Mouse (Mus musculus) kidney, embryonic 14.5 days (tissue): ENCODE measurements around the gene Spaca6. TPM values are rescaled to one million over a fixed set of nuclear protein-coding genes. Genes with fewer than 3 reads are reported as not detected.
"Not testable (repeated sequence)": the region's sequence is repeated elsewhere in the genome, so short reads cannot be mapped to it uniquely, and the experiment has no call there.

Source experiments
- ATAC-seq: fragments of 200-750 bp; cut with Nextera tagmentation; 2 replicates; pipeline ENCODE4 v1.8.0; 2017; ENCODE audit warnings: moderate number of reproducible peaks, mild to moderate bottlenecking, moderate TSS enrichment, moderate library complexity; ENCODE audit not compliant: low FRiP score, low TSS enrichment
- H3K27ac ChIP-seq: fragments of 300-500 bp; sonication (generic); 2 replicates; pipeline ENCODE4 v1.5.1; 2014; ENCODE audit warnings: low read depth, mild to moderate bottlenecking, low read length, moderate library complexity, mixed read lengths
- H3K27me3 ChIP-seq: fragments of 300-500 bp; sonication (generic); 2 replicates; pipeline ENCODE4 v1.6.1; 2014; ENCODE audit warnings: mild to moderate bottlenecking, low read length; ENCODE audit not compliant: control insufficient read depth, insufficient read depth
- H3K36me3 ChIP-seq: fragments of 300-500 bp; sonication (generic); 2 replicates; pipeline ENCODE4 v1.6.1; 2014; ENCODE audit warnings: low read length, mixed read lengths; ENCODE audit not compliant: control insufficient read depth, insufficient read depth
- H3K4me1 ChIP-seq: fragments of 300-500 bp; sonication (generic); 2 replicates; pipeline ENCODE4 v1.6.1; 2014; ENCODE audit warnings: low read length, mixed read lengths; ENCODE audit not compliant: control insufficient read depth, insufficient read depth
- H3K4me2 ChIP-seq: fragments of 300-500 bp; sonication (generic); replicated peaks from 2 replicates; pipeline ENCODE4 v1.6.1; 2014; ENCODE audit warnings: low read depth, mild to moderate bottlenecking, low read length
- H3K4me3 ChIP-seq: fragments of 300-500 bp; sonication (generic); 2 replicates; pipeline ENCODE4 v1.5.1; 2014; ENCODE audit warnings: mild to moderate bottlenecking, low read length
- H3K9ac ChIP-seq: fragments of 300-500 bp; sonication (generic); 2 replicates; pipeline ENCODE4 v1.6.1; 2014; ENCODE audit warnings: low read depth, mild to moderate bottlenecking, low read length, moderate library complexity
- H3K9me3 ChIP-seq: fragments of 300-500 bp; sonication (generic); 2 replicates; pipeline ENCODE4 v1.6.1; 2016; ENCODE audit warnings: low read length; ENCODE audit not compliant: control insufficient read depth
- WGBS: fragments of 180-500 bp; shearing (Covaris S2); extraction: QIAGEN DNeasy Blood & Tissue Kit; methylation state at CpG from one replicate; pipeline ENCODE4 v1.1.7; 2014; 5-methylcytosine and 5-hydroxymethylcytosine counted together
- polyA plus RNA-seq: library from polyadenylated mRNA; unstranded; fragments of >200 nt; fragmentation: Nextera tagmentation; extraction: Ambion mirVana; gene quantifications from 2 replicates; pipeline ENCODE4 v1.2.1, GENCODE M21; 2014

The Spaca6 gene
- polyA plus RNA-seq, 1 experiment from 2014 or later = 32.8 TPM

DNA sequence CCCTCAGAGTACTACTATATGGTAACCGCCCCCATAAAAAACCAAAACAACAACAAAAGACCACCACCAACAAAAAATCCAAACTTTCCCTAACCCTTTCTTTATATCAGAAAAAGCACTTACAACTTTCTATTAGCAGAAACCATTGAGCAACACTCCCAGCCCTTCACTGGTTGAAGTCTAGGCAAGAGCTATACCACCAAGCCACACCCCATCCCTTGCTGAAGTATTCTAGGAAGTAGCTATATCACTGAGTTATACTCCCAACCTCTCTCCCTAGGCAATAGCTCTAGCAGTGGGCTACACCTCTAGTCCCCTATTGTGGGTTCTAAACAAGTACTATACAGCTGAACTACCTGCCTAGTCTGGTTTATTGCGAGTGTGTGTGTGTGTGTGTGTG lies 12.3 kb downstream of the Spaca6 start:
- H3K4me3 ChIP-seq = no peak overlapping the region
- no peak overlapping the region for H3K27ac ChIP-seq
- peaks cover 50% of the 10 kb centered on the region for H3K36me3 ChIP-seq
- ATAC-seq = no peak
- no peak overlapping the region for H3K4me2 ChIP-seq
- no peaks in the 10 kb centered on the region for H3K9me3 ChIP-seq
- WGBS = 94% methylated on average over 2 of the region's 2 CpGs
- peaks cover 22% of the 10 kb centered on the region for H3K4me1 ChIP-seq
- H3K9ac ChIP-seq = no peak overlapping the region
- no peaks in the 10 kb centered on the region for H3K27me3 ChIP-seq

DNA sequence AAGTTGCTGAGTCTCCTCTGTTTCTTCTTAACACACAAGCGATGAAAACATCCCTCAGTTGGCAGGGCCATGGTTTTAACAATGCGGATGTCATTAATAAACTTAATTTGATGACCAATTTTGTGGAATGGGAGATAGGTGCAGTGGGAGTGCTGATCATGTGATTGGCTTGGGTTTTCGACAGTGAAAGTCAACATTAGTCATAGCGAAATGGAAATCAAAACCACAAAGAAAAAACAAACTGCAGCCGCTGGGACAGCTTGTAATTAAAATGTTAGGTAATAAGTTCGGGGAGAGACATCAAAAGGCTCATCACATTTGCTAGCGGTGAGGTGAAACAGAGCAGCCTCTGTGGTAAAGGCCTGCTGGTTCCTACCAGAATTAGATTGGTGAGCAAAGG lies 13.8 kb downstream of the Spaca6 start:
- peaks cover 45% of the 10 kb centered on the region for H3K36me3 ChIP-seq
- 86% methylated on average over 7 of the region's 7 CpGs for WGBS

DNA sequence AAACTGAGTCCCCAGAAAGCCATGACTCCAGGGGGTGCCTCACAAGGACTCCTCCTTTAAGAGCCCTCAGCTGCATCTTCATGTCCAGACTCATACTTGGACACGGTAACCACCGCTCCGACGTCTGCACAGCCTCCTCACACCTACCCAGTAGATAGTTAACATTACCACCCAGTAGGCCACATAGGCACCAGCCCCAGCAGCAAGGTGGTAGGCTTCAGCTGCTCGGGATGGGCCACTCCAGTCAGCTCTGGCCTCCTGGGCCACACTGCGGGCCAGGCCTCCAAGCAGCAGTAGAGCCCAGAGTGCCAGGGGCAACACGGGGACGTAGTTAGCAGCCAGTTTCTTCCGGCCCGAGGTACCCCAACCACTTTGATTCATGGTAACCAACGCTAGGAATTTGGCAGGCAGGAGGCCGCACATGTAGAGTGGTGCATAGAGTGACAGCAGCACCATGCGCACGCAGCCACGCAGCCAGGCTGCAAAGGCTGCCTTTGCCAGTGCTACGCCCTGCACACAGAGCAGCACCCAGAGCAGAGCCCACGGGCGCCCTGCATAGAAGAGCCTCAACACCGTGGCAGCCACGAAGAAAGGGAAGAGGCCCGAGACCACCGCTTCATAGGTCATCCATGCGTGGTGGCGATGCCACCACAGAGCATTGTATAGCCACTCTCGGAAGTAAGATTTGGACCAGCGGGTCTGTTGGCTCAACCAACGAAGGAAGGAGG lies 16.7 kb downstream of the Spaca6 start:
- H3K27ac ChIP-seq = no peak overlapping the region
- 80% methylated on average over 27 of the region's 27 CpGs for WGBS
- H3K9ac ChIP-seq = no peak overlapping the region; the same call in 1 of the 2 replicates
- H3K36me3 ChIP-seq = peaks cover 32% of the 10 kb centered on the region
- no peaks in the 10 kb centered on the region for H3K27me3 ChIP-seq
- H3K9me3 ChIP-seq = no peaks in the 10 kb centered on the region
- no peak overlapping the region for H3K4me3 ChIP-seq
- no peak overlapping the region for H3K4me2 ChIP-seq
- peak; percentile 53 for ATAC-seq
- H3K4me1 ChIP-seq = no peaks in the 10 kb centered on the region

More for the DNA sequence above, 13.8 kb downstream of the Spaca6 start:
- ATAC-seq = no peak
- Histone ChIP-seq H3K9me3 (no peaks in the 10 kb centered on the region), H3K4me2 (no peak overlapping the region), H3K4me3 (no peak overlapping the region), H3K9ac (no peak overlapping the region), H3K27me3 (no peaks in the 10 kb centered on the region), H3K4me1 (peaks cover 11% of the 10 kb centered on the region), H3K27ac (no peak overlapping the region)

DNA sequence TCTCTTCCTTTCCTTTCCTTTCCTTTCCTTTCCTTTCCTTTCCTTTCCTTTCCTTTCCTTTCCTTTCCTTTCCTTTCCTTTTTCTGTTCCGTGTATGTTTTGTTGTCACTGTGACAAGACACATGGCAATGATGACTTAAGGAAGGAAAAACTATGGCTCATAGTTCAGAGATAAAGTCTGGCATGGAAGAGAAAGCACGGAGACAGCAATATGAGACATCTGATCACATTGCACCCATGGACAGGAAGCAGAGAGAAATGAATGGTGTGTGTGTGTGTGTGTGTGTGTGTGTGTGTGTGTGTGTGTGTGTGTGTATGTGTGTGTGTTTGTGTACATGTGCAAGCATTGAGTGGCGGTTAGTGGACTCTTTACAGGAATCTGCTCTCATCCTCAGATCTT lies 17.6 kb downstream of the Spaca6 start:
- H3K36me3 ChIP-seq = peaks cover 29% of the 10 kb centered on the region
- not testable (repeated sequence) for H3K27me3 ChIP-seq, H3K4me1 ChIP-seq, ATAC-seq, H3K4me2 ChIP-seq, H3K9ac ChIP-seq, H3K4me3 ChIP-seq, H3K27ac ChIP-seq, H3K9me3 ChIP-seq
- 82% methylated on average over 3 of the region's 3 CpGs for WGBS

DNA sequence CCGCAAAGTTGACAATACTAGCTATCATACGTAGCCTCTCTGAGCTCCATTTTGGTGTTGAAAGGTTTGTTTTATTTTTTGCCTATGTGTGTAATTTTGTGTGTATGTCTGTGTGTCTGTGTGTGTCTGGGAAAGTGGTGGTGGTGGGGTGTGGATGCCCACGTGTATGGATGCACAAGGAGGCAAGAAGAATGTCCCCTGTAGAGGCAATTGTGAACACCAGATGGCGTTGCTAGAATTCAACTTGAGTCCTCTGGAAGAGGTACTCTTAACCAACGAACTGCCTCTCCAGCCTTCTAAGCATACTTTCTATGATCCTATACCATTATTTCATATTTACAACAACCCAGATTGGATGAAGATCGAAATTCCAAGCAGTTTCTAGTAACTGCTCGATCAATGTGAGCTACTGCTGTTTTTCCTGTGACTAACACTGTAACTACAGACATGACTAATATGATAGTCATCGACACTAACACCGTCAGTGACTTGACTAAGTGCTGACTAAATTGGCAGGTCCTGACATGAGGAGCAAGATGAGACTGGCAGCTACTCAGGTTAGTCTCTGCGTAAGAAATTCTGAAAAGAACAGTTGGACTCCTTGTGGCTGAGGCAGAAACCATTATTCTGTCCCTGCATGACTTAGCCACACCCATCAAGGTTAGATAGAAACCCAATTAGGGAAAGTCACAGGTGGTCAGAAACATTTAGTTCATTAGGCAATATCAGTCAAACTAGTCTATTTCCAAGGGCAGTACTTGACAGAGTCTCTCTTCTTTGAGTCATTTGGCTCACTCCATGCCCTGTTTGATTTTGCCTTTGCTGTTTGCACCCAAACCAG lies 18.4 kb downstream of the Spaca6 start:
- H3K36me3 ChIP-seq = peaks cover 21% of the 10 kb centered on the region
- H3K9ac ChIP-seq = no peak overlapping the region
- no peak overlapping the region for H3K4me3 ChIP-seq
- WGBS = 77% methylated on average over 10 of the region's 10 CpGs
- no peak overlapping the region for H3K4me2 ChIP-seq
- no peak overlapping the region for H3K27ac ChIP-seq
- H3K4me1 ChIP-seq = no peaks in the 10 kb centered on the region
- no peaks in the 10 kb centered on the region for H3K9me3 ChIP-seq
- H3K27me3 ChIP-seq = peaks cover 6% of the 10 kb centered on the region
- no peak for ATAC-seq

DNA sequence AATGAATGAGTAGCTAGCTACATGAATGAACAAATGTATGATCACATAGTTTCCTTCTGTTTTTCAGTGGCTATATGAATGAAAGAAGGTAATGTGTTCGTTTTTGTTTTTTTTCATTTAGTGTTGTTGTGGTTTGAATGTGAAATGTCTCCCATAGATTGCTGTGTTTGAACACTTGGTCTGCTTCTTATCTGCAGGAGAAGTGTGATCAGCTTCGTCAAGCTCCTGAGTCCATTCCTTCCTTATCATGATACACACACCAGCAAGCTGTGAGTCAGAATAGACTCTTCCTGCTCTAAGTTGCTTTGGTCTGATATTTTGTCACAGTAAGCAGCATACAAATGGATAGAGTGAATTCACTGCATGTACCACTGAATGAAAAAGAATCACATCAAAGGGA lies 22.0 kb downstream of the Spaca6 start:
- Histone ChIP-seq H3K9ac (no peak overlapping the region), H3K4me1 (no peaks in the 10 kb centered on the region), H3K4me3 (no peak overlapping the region), H3K27ac (no peak overlapping the region), H3K27me3 (peaks cover 7% of the 10 kb centered on the region), H3K9me3 (no peaks in the 10 kb centered on the region), H3K36me3 (no peaks in the 10 kb centered on the region), H3K4me2 (no peak overlapping the region)
- ATAC-seq = no peak
- 89% methylated on average over 2 of the region's 2 CpGs for WGBS

DNA sequence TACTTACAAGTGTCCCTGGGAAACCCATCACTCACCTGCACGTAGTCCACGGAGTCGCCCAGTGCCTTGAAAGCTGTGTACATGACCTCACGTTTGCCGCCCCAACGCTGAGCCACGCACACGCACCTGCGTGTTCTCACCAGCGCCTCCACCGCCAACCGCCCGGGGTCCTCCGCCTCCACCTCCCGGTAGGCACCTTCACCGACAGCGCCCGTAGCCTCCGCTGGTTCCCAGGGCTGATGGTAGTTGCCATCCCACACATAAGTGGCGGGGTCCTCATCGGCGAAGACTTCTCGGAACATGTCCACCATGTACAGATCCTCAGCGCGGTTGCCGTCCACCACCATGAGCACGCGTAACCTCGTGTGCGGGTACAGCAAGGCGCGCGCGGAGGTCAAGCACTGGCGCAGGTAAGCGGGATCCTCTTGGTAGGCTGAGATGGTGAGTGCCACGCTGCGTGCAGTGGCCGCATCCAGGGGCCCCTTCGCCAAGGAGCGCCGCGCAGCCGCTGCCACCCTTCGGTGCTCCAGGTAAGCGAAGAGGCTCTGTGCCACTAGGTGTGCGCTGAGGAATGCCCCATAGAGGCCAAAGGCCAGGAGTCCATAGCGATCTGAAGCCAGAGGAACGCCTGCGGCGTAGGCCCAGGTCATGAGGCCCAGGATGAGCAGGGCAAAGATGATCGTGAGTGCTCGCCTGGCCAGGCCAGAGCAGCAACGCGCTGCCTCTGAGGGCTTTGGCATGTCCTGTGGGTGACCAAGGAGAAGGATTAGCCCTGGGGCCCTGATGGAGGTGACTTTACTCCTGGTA lies 23.2 kb downstream of the Spaca6 start:
- Histone ChIP-seq H3K27me3 (peaks cover 7% of the 10 kb centered on the region), H3K9ac (no peak overlapping the region), H3K4me2 (peak overlapping the region; percentile 36), H3K4me1 (no peaks in the 10 kb centered on the region), H3K4me3 (peak overlapping the region; percentile 16), H3K36me3 (no peaks in the 10 kb centered on the region), H3K9me3 (no peaks in the 10 kb centered on the region), H3K27ac (no peak overlapping the region)
- WGBS = 19% methylated on average over 55 of the region's 55 CpGs
- ATAC-seq = peak; percentile 48; the same call in 1 of the 2 replicates

DNA sequence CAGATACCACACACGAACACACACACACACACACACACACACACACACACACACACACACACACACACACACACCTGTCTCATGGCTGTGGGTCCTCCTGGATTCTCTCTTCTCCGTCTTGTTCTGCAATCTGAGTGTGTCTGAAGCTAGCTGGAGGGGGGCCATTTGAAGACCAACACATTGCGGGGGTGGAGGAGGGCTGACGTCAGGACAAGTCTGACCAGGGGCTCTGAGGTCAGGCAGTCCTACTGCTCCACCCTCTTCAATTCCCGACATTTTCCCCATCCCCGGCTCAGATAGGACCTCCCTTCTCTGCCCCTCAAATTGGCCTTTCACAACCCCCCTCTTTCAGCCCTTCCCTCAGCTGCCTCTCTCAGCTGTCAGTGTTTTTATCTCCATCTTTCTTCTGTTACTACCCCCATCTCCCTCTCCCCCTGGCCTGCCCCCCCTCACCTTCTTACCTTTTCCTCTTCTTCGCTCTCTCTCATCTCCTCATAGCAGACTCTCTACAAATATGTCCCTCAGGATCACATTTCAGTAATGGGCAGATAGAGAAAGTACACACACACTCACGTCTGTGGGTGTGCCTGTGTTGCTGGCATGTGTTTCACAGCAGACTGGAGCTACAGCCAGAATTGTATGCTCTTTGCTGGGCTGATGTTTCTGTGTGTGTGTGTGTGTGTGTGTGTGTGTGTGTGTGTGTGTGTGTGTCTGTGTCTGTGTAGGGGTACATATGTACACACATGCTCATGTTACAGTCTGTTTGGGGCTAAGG lies 28.3 kb downstream of the Spaca6 start, which contains the start of gene Has1:
Has1 (minus strand) TSS at position 142 of the 775 bp plus-strand sequence.
- 35% methylated on average over 8 of the region's 8 CpGs for WGBS
- Histone ChIP-seq H3K4me2 (no peak within 1 kb of the TSS), H3K9ac (no peak within 1 kb of the TSS), H3K27ac (no peak within 1 kb of the TSS), H3K4me1 (no peaks in the 10 kb centered on the region), H3K27me3 (peaks cover 2% of the 10 kb centered on the region), H3K36me3 (no peaks in the 10 kb centered on the region), H3K4me3 (no peak within 1 kb of the TSS), H3K9me3 (no peaks in the 10 kb centered on the region)
- ATAC-seq = 0 out of 2 replicates have a peak, but pooled peaks have one; percentile 45
